Mouse (Mus musculus) CH12.LX (cell line): ENCODE measurements around the gene Brdt.

Source experiments
- CHD1 ChIP-seq: IDR thresholded peaks from 2 replicates; pipeline ENCODE4 v1.6.1; 2012; ENCODE audit warnings: low read depth, low read length, improper control_type of control experiment, inconsistent platforms
- CTCF ChIP-seq, 2 experiments: IDR thresholded peaks in 1 of 2; conservative IDR thresholded peaks in 1 of 2; 2 replicates each; pipeline ENCODE4 v1.5.1; 2011 to 2012; ENCODE audit warnings: low read depth in 2 of 2, low read length in 2 of 2, improper control_type of control experiment in 1 of 2, inconsistent platforms in 1 of 2, mild to moderate bottlenecking in 1 of 2, moderate library complexity in 1 of 2
- ELF1 ChIP-seq: IDR thresholded peaks from 2 replicates; pipeline ENCODE4 v1.6.1; 2014; ENCODE audit warnings: low read depth, mild to moderate bottlenecking, inconsistent platforms, low read length, improper control_type of control experiment
- EP300 ChIP-seq: IDR thresholded peaks from 2 replicates; pipeline ENCODE4 v1.6.1; 2011; ENCODE audit warnings: low read length, improper control_type of control experiment
- ETS1 ChIP-seq: conservative IDR thresholded peaks from 2 replicates; pipeline ENCODE4 v1.6.1; 2012; ENCODE audit warnings: low read depth, mild to moderate bottlenecking, inconsistent platforms, low read length, improper control_type of control experiment, moderate library complexity
- HCFC1 ChIP-seq: IDR thresholded peaks from 2 replicates; pipeline ENCODE4 v1.6.1; 2012; ENCODE audit warnings: low read depth, mild to moderate bottlenecking, inconsistent platforms, low read length, improper control_type of control experiment
- KAT2A ChIP-seq: IDR thresholded peaks from 2 replicates; pipeline ENCODE4 v1.6.1; 2012; ENCODE audit warnings: low read length, improper control_type of control experiment, inconsistent platforms; ENCODE audit not compliant: insufficient replicate concordance
- NRF1 ChIP-seq: IDR thresholded peaks from 2 replicates; pipeline ENCODE4 v1.6.1; 2014; ENCODE audit warnings: low read depth, mild to moderate bottlenecking, inconsistent platforms, low read length, improper control_type of control experiment, moderate library complexity
- POLR2A ChIP-seq: IDR thresholded peaks from 2 replicates; pipeline ENCODE4 v1.6.1; 2011; ENCODE audit warnings: low read depth, mild to moderate bottlenecking, improper control_type of control experiment, low read length
- RCOR1 ChIP-seq: conservative IDR thresholded peaks from 2 replicates; pipeline ENCODE4 v1.6.1; 2012; ENCODE audit warnings: low read depth, mild to moderate bottlenecking, inconsistent platforms, low read length, improper control_type of control experiment
- SIN3A ChIP-seq: IDR thresholded peaks from 2 replicates; pipeline ENCODE4 v1.6.1; 2012; ENCODE audit warnings: low read length, improper control_type of control experiment, inconsistent platforms
- TBP ChIP-seq: conservative IDR thresholded peaks from 2 replicates; pipeline ENCODE4 v1.6.1; 2011; ENCODE audit warnings: low read depth, low read length, improper control_type of control experiment
- USF2 ChIP-seq: conservative IDR thresholded peaks from 2 replicates; pipeline ENCODE4 v1.6.1; 2011; ENCODE audit warnings: low read depth, low read length, improper control_type of control experiment

DNA sequence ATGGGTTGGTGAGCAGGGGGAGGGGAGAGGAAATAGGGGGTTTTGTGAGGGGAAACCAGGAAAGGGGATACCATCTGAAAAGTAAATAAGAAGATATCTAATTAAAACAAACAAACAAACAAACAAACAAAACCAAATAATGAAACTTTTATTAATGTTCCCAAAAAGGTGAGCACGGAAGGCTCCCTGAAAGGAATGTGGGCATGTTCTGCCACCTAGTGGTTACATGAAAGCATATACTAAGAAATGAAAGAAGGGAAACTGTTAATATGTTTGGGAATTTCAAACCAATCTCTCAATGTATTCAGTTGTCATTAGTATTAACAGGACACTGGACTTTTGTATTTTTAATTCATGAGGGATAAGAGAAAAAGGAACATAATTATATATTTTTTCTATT lies 10.3 kb upstream of the Brdt start:
- TF ChIP-seq ELF1 (no peak), RCOR1 (no peak), POLR2A (no peak), CTCF (conservative IDR thresholded peaks at IDR 0.05 in 1 of 2, IDR thresholded peaks at IDR 0.05 in 1 of 2; ENCODE audit: low read depth in 2 of 2, low read length in 2 of 2) (peak in 1 of 2 experiments; percentile 83; a peak in 2 of 4 replicates), NRF1 (no peak), TBP (no peak), USF2 (no peak), KAT2A (no peak), HCFC1 (no peak), EP300 (no peak), CHD1 (no peak), ETS1 (no peak), SIN3A (no peak)
